Mouse (Mus musculus): ENCODE results near the gene Lgals1.

DNA sequence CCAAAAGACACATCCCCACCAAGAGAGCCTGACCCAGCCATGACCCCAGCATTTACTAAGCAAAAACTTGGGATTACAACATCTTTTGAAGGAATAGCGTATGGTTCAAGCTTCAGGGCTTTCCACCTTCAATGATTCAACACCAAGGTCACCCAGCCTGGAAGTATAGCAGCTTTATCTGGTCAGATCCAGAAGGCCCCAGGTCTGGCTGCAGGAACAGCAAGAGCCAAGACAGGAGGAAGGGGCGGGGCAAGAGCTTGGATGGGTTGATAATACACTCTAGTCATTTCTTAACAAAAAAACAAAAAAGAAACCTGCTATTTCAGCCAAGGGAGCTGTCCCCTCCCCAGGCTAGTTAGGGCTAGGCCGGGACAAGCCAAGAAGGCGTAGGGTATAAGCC is 29.0 kb upstream of the Lgals1 start:
- TF ChIP-seq POLR2A (IDR thresholded peaks at IDR 0.05; ENCODE audit: insufficient read depth, low read depth, low read length) (no peak), CTCF (IDR thresholded peaks at IDR 0.05) (no peak), EP300 (IDR thresholded peaks at IDR 0.05; ENCODE audit: insufficient read depth, low read depth, low read length) (no peak)

Data from heart, adult 2 months (tissue).